30 mouse cellular contexts compared by ENCODE assay signal in genomic region chr13:113542374-113542773, GRCm38 (mm10).
DNase-seq lines count a peak whose midpoint lies in the region; ATAC-seq and TF ChIP-seq lines count a peak whose summit lies in the region.
"Had no signal": no experiment of that assay in that cellular context is flagged by ENCODE, and none has a peak within 500 bp of the region (broad histone marks: within the 10 kb centered on the region; RNA-seq: fewer than 3 reads in every experiment).

No protein-coding gene starts in this region.

- TF ChIP-seq POLR2A in cerebellum, adult 2 months (IDR thresholded peaks at IDR 0.05; ENCODE audit: borderline replicate concordance, insufficient read depth, low read length): no peak

- no peak overlapping the region for H3K27ac ChIP-seq in lung, postnatal 0 days (ENCODE audit: low read length)
- H3K27ac ChIP-seq in cerebellum, adult 2 months (ENCODE audit: insufficient read depth, low read length): no peak overlapping the region
- H3K27ac ChIP-seq in hindbrain, embryonic 13.5 days: no peak overlapping the region
- H3K27ac ChIP-seq: heart, embryonic 10.5 days; heart, embryonic 15.5 days; hindbrain, embryonic 12.5 days; kidney, embryonic 15.5 days; layer of hippocampus, adult 2 months; limb, embryonic 13.5 days; midbrain, embryonic 15.5 days; neural tube, embryonic 12.5 days; stomach, embryonic 15.5 days had no signal

- intact Hi-C loops in gastrocnemius, postnatal 14 days (cut with DNase I; ENCODE audit: low total_unique reads): no loop called here

- TF ChIP-seq CTCF in lung, postnatal 0 days (IDR thresholded peaks at IDR 0.05): no peak
- no peak for TF ChIP-seq CTCF in cerebellum, adult 2 months (IDR thresholded peaks at IDR 0.05; ENCODE audit: borderline replicate concordance, insufficient read depth, low read depth, low read length)

- no peaks in the 10 kb centered on the region for H3K27me3 ChIP-seq in lung, postnatal 0 days (replicated peaks; ENCODE audit: insufficient read depth, low read length)
- H3K27me3 ChIP-seq in cerebellum, adult 2 months (ENCODE audit: control insufficient read depth, insufficient read depth, low read length): no peaks in the 10 kb centered on the region
- no peaks in the 10 kb centered on the region for H3K27me3 ChIP-seq in hindbrain, embryonic 13.5 days
- H3K27me3 ChIP-seq: heart, embryonic 15.5 days; hindbrain, embryonic 12.5 days; kidney, embryonic 15.5 days; limb, embryonic 13.5 days; midbrain, embryonic 15.5 days; neural tube, embryonic 12.5 days; Patski; stomach, embryonic 15.5 days had no signal

- no peak overlapping the region for H3K4me2 ChIP-seq in lung, postnatal 0 days (replicated peaks; ENCODE audit: low read depth, low read length)
- H3K4me2 ChIP-seq in hindbrain, embryonic 13.5 days: no peak overlapping the region
- H3K4me2 ChIP-seq: heart, embryonic 15.5 days; hindbrain, embryonic 12.5 days; kidney, embryonic 15.5 days; limb, embryonic 13.5 days; liver, embryonic 11.5 days; midbrain, embryonic 15.5 days; neural tube, embryonic 12.5 days; stomach, embryonic 15.5 days had no signal

- no peak overlapping the region for H3K9ac ChIP-seq in lung, postnatal 0 days (replicated peaks; ENCODE audit: low read depth)
- no peak overlapping the region for H3K9ac ChIP-seq in hindbrain, embryonic 13.5 days
- H3K9ac ChIP-seq: heart, embryonic 15.5 days; hindbrain, embryonic 12.5 days; kidney, embryonic 15.5 days; limb, embryonic 13.5 days; midbrain, embryonic 15.5 days; neural tube, embryonic 12.5 days; stomach, embryonic 15.5 days had no signal

- 76% methylated on average over 6 of the region's 6 CpGs for WGBS in lung, postnatal 0 days
- WGBS in cerebellum, adult 2 months: 21% methylated on average over 6 of the region's 6 CpGs
- WGBS in hindbrain, embryonic 13.5 days: 93% methylated on average over 6 of the region's 6 CpGs

- H3K36me3 ChIP-seq in lung, postnatal 0 days (ENCODE audit: insufficient read depth, low read length): no peaks in the 10 kb centered on the region
- H3K36me3 ChIP-seq in hindbrain, embryonic 13.5 days: no peaks in the 10 kb centered on the region
- H3K36me3 ChIP-seq: heart, embryonic 10.5 days; heart, embryonic 15.5 days; hindbrain, embryonic 12.5 days; kidney, embryonic 15.5 days; limb, embryonic 13.5 days; midbrain, embryonic 15.5 days; neural tube, embryonic 12.5 days; stomach, embryonic 15.5 days had no signal

- no peaks in the 10 kb centered on the region for H3K9me3 ChIP-seq in lung, postnatal 0 days (ENCODE audit: low read length)
- no peaks in the 10 kb centered on the region for H3K9me3 ChIP-seq in hindbrain, embryonic 13.5 days
- H3K9me3 ChIP-seq: heart, embryonic 10.5 days; heart, embryonic 15.5 days; hindbrain, embryonic 12.5 days; kidney, embryonic 15.5 days; limb, embryonic 13.5 days; midbrain, embryonic 15.5 days; neural tube, embryonic 12.5 days; stomach, embryonic 15.5 days had no signal

- ATAC-seq in lung, postnatal 0 days: no peak
- peak; percentile 72 for ATAC-seq in megakaryocyte progenitor cell, adult 5-6 weeks (replicated peaks; ENCODE audit: poor library complexity)
- no peak for ATAC-seq in hindbrain, embryonic 13.5 days (ENCODE audit: low FRiP score)
- ATAC-seq: forebrain, embryonic 16.5 days; intestine, embryonic 16.5 days; midbrain, embryonic 15.5 days; Patski had no signal

- no peak for TF ChIP-seq EP300 in lung, postnatal 0 days (IDR thresholded peaks at IDR 0.05)

- H3K4me1 ChIP-seq in lung, postnatal 0 days (ENCODE audit: insufficient read depth, low read depth, low read length): no peaks in the 10 kb centered on the region
- peaks cover 7% of the 10 kb centered on the region for H3K4me1 ChIP-seq in cerebellum, adult 2 months (ENCODE audit: control insufficient read depth, insufficient read depth, low read length)
- H3K4me1 ChIP-seq in hindbrain, embryonic 13.5 days (replicated peaks): no peaks in the 10 kb centered on the region
- H3K4me1 ChIP-seq: hindbrain, embryonic 12.5 days; kidney, embryonic 15.5 days; limb, embryonic 13.5 days; midbrain, embryonic 15.5 days; neural tube, embryonic 12.5 days; stomach, embryonic 15.5 days had no signal

- peak; percentile 21 for DNase-seq in lung, postnatal 0 days (ENCODE audit: low spot score)
- no peak for DNase-seq in lung, adult 18-20 months
- DNase-seq in cerebellum, adult 2 months: peak; percentile 49 to 81
- peak; percentile 59 to 79 for DNase-seq in cerebellum, postnatal 14 days
- DNase-seq in gastrocnemius, postnatal 14 days: no peak
- no peak for DNase-seq in kidney, adult 18-20 months
- DNase-seq: adrenal gland, postnatal 10 days; gastrocnemius, postnatal 10 days; heart, adult 11 months; kidney, postnatal 36 days; lung, postnatal 4 days; retina, postnatal 1 day; right cerebral cortex, postnatal 14 days had no signal

- H3K4me3 ChIP-seq in lung, postnatal 0 days (ENCODE audit: low read depth, low read length): no peak overlapping the region
- H3K4me3 ChIP-seq in cerebellum, adult 2 months (replicated peaks; ENCODE audit: insufficient read depth, low read depth, low read length): no peak overlapping the region
- H3K4me3 ChIP-seq in hindbrain, embryonic 13.5 days: no peak overlapping the region
- H3K4me3 ChIP-seq: erythroblast, embryonic 14.5 days; heart, embryonic 10.5 days; heart, embryonic 15.5 days; hindbrain, embryonic 12.5 days; kidney, embryonic 15.5 days; layer of hippocampus, adult 2 months; limb, embryonic 13.5 days; midbrain, embryonic 15.5 days; myocyte; neural tube, embryonic 12.5 days; stomach, embryonic 15.5 days had no signal

Comparison
In these comparisons a context has a peak if more than half of its experiments do, and no peak if none do; other contexts are left out.
1. DNase-seq: peak in lung, postnatal 0 days (single experiment), cerebellum, adult 2 months (2 of 2) and cerebellum, postnatal 14 days (2 of 2); none in lung, adult 18-20 months (0 of 2), gastrocnemius, postnatal 14 days (single experiment) and kidney, adult 18-20 months (single experiment).